Mouse (Mus musculus) thymus, postnatal 10 days (tissue): ENCODE results near the gene Defa26.
"Not testable (repeated sequence)": the region's sequence is repeated elsewhere in the genome, so short reads cannot be mapped to it uniquely, and the experiment has no call there.

Experiments
- DNase-seq, 2 experiments: peaks; one replicate each; pipeline ENCODE4 v3.0.0; 2021; ENCODE audit warnings: low spot score in 2 of 2

Gene Defa26

GRCm38 (mm10) chr8:21617883-21618282, at the start of gene Defa26:
Defa26 (plus strand) TSS chr8:21618183.
- DNase-seq = not testable (repeated sequence)

- not testable (repeated sequence) for DNase-seq
Measured at GRCm38 (mm10) chr8:21582706-21583105, 35.3 kb upstream of the Defa26 start, which contains the start of gene Defa28. Defa28 (plus strand) TSS chr8:21583006.

DNA sequence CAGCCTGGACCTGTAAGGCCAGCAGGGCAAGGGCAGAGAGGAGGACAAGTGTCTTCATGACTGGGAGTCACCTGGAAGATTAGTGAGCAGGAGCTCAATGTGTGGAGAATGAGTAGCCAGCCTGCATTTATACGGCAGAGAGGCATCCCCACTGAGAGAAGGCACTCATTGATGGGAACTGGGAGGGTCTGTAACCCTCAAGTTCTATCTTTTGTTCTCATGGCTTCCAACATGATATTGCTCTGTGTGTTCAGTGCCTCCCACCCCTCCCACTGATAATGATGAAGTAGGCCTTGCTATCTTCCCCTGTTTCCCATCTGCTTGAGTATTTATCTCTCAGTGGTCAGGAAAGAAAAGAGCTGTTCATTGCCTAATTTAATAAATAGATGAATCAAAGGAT, 23.6 kb upstream of the Defa26 start, which contains the start of gene Gm7861:
Gene Gm7861, minus strand, starts transcription at position 101 of the 400 bp plus-strand sequence.
- DNase-seq = not testable (repeated sequence)

DNA sequence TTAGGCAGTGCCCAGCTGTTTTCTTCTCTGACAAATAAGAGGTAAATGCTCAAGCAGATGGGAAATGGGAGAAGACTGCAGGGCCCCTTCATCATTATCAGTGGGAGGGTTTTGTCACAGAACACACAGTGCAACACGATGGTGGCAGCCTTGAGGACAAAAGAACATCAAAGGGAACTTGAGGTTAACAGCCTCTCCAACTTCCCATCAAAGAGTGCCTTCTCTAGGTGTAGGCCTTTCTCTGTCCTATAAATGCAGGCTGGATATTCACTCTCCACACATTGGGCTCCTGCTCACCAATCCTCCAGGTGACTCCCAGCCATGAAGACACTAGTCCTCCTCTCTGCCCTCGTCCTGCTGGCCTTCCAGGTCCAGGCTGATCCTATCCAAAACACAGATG, 37.5 kb downstream of the Defa26 start, which contains the start of gene Defa17:
Gene Defa17, plus strand, starts transcription at position 301 of the 400 bp plus-strand sequence.
- DNase-seq = not testable (repeated sequence)

DNA sequence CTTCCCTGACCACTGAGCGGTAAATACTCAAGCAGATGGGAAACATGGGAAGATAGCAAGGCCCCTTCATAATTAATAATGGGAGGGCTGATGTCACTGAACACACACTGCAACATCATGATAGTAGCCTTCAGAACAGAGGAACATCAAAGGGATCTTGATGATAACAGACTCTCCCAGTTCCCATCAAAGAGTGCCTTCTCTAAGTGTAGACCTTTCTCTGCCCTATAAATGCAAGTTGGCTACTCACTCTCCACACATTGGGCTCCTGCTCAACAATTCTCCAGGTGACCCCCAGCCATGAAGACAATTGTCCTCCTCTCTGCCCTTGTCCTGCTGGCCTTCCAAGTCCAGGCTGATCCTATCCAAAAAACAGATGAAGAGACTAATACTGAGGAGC, 47.5 kb downstream of the Defa26 start, which contains the start of gene Defa34:
Gene Defa34, plus strand, starts transcription at position 301 of the 400 bp plus-strand sequence.
- DNase-seq = not testable (repeated sequence)
